Mouse (Mus musculus) MEL (cell line): Measurements from ENCODE around the gene Ncf4. TPM values are rescaled to one million over a fixed set of nuclear protein-coding genes. Genes with fewer than 3 reads are reported as not detected.

Experiments used
- DNase-seq: peaks from one replicate; pipeline ENCODE4 v3.0.0; 2011; ENCODE audit warnings: low read depth, low spot score
- H3K27ac ChIP-seq: 2 replicates; pipeline ENCODE4 v1.5.1; 2012; ENCODE audit warnings: low read depth, mild to moderate bottlenecking, control low read depth, low read length, moderate library complexity; ENCODE audit not compliant: control insufficient read depth
- H3K27me3 ChIP-seq, 2 experiments: fragments of 150-350 bp in 1 of 2; sonication (generic) in 1 of 2; 2 replicates each; pipeline ENCODE4 v1.6.1; 2012; ENCODE audit warnings: low read length in 2 of 2, mild to moderate bottlenecking in 2 of 2, improper control_type of control experiment in 1 of 2, moderate library complexity in 1 of 2; ENCODE audit not compliant: insufficient read depth in 2 of 2, control insufficient read depth in 1 of 2
- H3K36me3 ChIP-seq, 2 experiments: 2 replicates each; pipeline ENCODE4 v1.6.1; 2012 to 2014; ENCODE audit warnings: low read length in 2 of 2, improper control_type of control experiment in 1 of 2, inconsistent platforms in 1 of 2, mild to moderate bottlenecking in 1 of 2; ENCODE audit not compliant: insufficient read depth in 2 of 2, control insufficient read depth in 1 of 2
- H3K4me1 ChIP-seq, 2 experiments: fragments of 150-350 bp in 1 of 2; sonication (generic) in 1 of 2; 2 replicates each; pipeline ENCODE4 v1.6.1; 2012; ENCODE audit warnings: low read length in 2 of 2, improper control_type of control experiment in 1 of 2, mild to moderate bottlenecking in 1 of 2; ENCODE audit not compliant: insufficient read depth in 2 of 2, control insufficient read depth in 1 of 2
- H3K4me3 ChIP-seq, 2 experiments: fragments of 150-350 bp in 1 of 2; sonication (generic) in 1 of 2; 2 replicates each; pipeline ENCODE4 v1.5.1; 2012; ENCODE audit warnings: low read depth in 2 of 2, low read length in 2 of 2, mild to moderate bottlenecking in 2 of 2, moderate library complexity in 2 of 2, control low read depth in 1 of 2, improper control_type of control experiment in 1 of 2; ENCODE audit not compliant: control insufficient read depth in 1 of 2, insufficient read depth in 1 of 2
- H3K79me2 ChIP-seq: 2 replicates; pipeline ENCODE4 v1.6.1; 2012; ENCODE audit warnings: mild to moderate bottlenecking, low read length, moderate library complexity; ENCODE audit not compliant: control insufficient read depth, poor library complexity, insufficient read depth
- H3K9ac ChIP-seq: 2 replicates; pipeline ENCODE4 v1.6.1; 2012; ENCODE audit warnings: low read depth, mild to moderate bottlenecking, control low read depth, low read length, moderate library complexity; ENCODE audit not compliant: control insufficient read depth, poor library complexity, severe bottlenecking
- H3K9me3 ChIP-seq: fragments of 150-350 bp; sonication (generic); replicated peaks from 2 replicates; pipeline ENCODE4 v1.6.1; 2012; ENCODE audit warnings: mild to moderate bottlenecking, low read length, improper control_type of control experiment, moderate library complexity; ENCODE audit not compliant: insufficient read depth
- BHLHE40 ChIP-seq: IDR thresholded peaks from 2 replicates; pipeline ENCODE4 v1.6.1; 2012; ENCODE audit warnings: low read depth, mild to moderate bottlenecking, inconsistent platforms, low read length, improper control_type of control experiment, borderline replicate concordance
- CHD2 ChIP-seq: IDR thresholded peaks from 2 replicates; pipeline ENCODE4 v1.6.1; 2011; ENCODE audit warnings: low read length, improper control_type of control experiment
- CTCF ChIP-seq, 3 experiments: IDR thresholded peaks in 2 of 3; conservative IDR thresholded peaks in 1 of 3; 2 replicates each; pipeline ENCODE4 v1.5.1; 2011 to 2012; ENCODE audit warnings: low read length in 3 of 3, low read depth in 2 of 3, mild to moderate bottlenecking in 2 of 3, improper control_type of control experiment in 1 of 3, inconsistent platforms in 1 of 3, mixed read lengths in 1 of 3, moderate library complexity in 1 of 3; ENCODE audit not compliant: control insufficient read depth in 1 of 3, insufficient read depth in 1 of 3, poor library complexity in 1 of 3, severe bottlenecking in 1 of 3
- EP300 ChIP-seq, 2 experiments: IDR thresholded peaks; 2 replicates each; pipeline ENCODE4 v1.6.1; 2011; ENCODE audit warnings: improper control_type of control experiment in 2 of 2, low read length in 2 of 2, low read depth in 1 of 2, mild to moderate bottlenecking in 1 of 2
- MAFK ChIP-seq: IDR thresholded peaks from 2 replicates; pipeline ENCODE4 v1.6.1; 2011; ENCODE audit warnings: low read depth, mild to moderate bottlenecking, low read length, improper control_type of control experiment, borderline replicate concordance
- MAZ ChIP-seq: IDR thresholded peaks from 2 replicates; pipeline ENCODE4 v1.6.1; 2012; ENCODE audit warnings: low read depth, mild to moderate bottlenecking, inconsistent platforms, low read length, improper control_type of control experiment
- MEF2A ChIP-seq: IDR thresholded peaks from 2 replicates; pipeline ENCODE4 v1.6.1; 2014; ENCODE audit warnings: low read depth, mild to moderate bottlenecking, inconsistent platforms, low read length, improper control_type of control experiment; ENCODE audit not compliant: poor library complexity, insufficient replicate concordance, severe bottlenecking; ENCODE audit errors: extremely low read depth
- MXI1 ChIP-seq: IDR thresholded peaks from 2 replicates; pipeline ENCODE4 v1.6.1; 2011; ENCODE audit warnings: mild to moderate bottlenecking, low read depth, low read length, improper control_type of control experiment
- POLR2AphosphoS2 ChIP-seq: IDR thresholded peaks from 2 replicates; pipeline ENCODE4 v1.6.1; 2011; ENCODE audit warnings: low read length, improper control_type of control experiment
- POLR2AphosphoS5 ChIP-seq: IDR thresholded peaks from 2 replicates; pipeline ENCODE4 v1.6.1; 2012; ENCODE audit warnings: low read depth, borderline replicate concordance, mild to moderate bottlenecking, inconsistent platforms, low read length, moderate library complexity, mixed read lengths
- RAD21 ChIP-seq: IDR thresholded peaks from 2 replicates; pipeline ENCODE4 v1.6.1; 2011; ENCODE audit warnings: mild to moderate bottlenecking, low read depth, low read length, improper control_type of control experiment
- SMC3 ChIP-seq: IDR thresholded peaks from 2 replicates; pipeline ENCODE4 v1.6.1; 2011; ENCODE audit warnings: low read depth, low read length, improper control_type of control experiment
- TAL1 ChIP-seq: IDR thresholded peaks from 2 replicates; pipeline ENCODE4 v1.6.1; 2012; ENCODE audit warnings: mild to moderate bottlenecking, inconsistent platforms, low read length, moderate library complexity, mixed read lengths
- TCF12 ChIP-seq: IDR thresholded peaks from 2 replicates; pipeline ENCODE4 v1.6.1; 2014; ENCODE audit warnings: low read depth, mild to moderate bottlenecking, inconsistent platforms, low read length, improper control_type of control experiment, moderate library complexity
- UBTF ChIP-seq: IDR thresholded peaks from 2 replicates; pipeline ENCODE4 v1.6.1; 2012; ENCODE audit warnings: low read depth, mild to moderate bottlenecking, inconsistent platforms, low read length, improper control_type of control experiment, moderate library complexity, borderline replicate concordance; ENCODE audit not compliant: insufficient read depth
- ZMIZ1 ChIP-seq: IDR thresholded peaks from 2 replicates; pipeline ENCODE4 v1.6.1; 2012; ENCODE audit warnings: low read depth, mild to moderate bottlenecking, inconsistent platforms, low read length, improper control_type of control experiment, moderate library complexity
- polyA plus RNA-seq, 2 experiments: library from polyadenylated mRNA; stranded (reverse) in 1 of 2; unstranded in 1 of 2; fragments of >175 nt in 1 of 2; fragments of >200 nt in 1 of 2; gene quantifications; 2 replicates each; pipeline versions ENCODE4 v1.2.1 to v1.2.4; 2012; ENCODE audit warnings: low replicate concordance in 2 of 2, low read depth in 1 of 2; ENCODE audit not compliant: insufficient read length in 2 of 2, insufficient read depth in 1 of 2, missing spikeins in 1 of 2
- total RNA-seq: library from RNA; depleted of rRNA; stranded (reverse); fragments of 300-350 nt; gene quantifications from 2 replicates; pipeline ENCODE4 v1.2.3, GENCODE M21; 2012

Gene Ncf4
- total and polyA plus RNA-seq, 3 experiments = 1.7 to 16.5 TPM; not detected in 1

GRCm38 (mm10) chr15:78263286-78263685 lies 18.7 kb downstream of the Ncf4 start:
- H3K27me3 ChIP-seq = no peaks in the 10 kb centered on the region
- no peak overlapping the region for H3K9ac ChIP-seq
- H3K27ac ChIP-seq = no peak overlapping the region
- no peak for DNase-seq
- TF ChIP-seq MAFK = no peak
- no peak for TF ChIP-seq MEF2A
- H3K36me3 ChIP-seq = peaks cover 0 to 16% of the 10 kb centered on the region in 2 experiments; a peak in 2 of 4 replicates
- peaks cover 2 to 19% of the 10 kb centered on the region in 2 experiments; a peak in 3 of 4 replicates for H3K4me1 ChIP-seq
- no peak overlapping the region for H3K4me3 ChIP-seq
- H3K79me2 ChIP-seq = no peaks in the 10 kb centered on the region
- H3K9me3 ChIP-seq = no peaks in the 10 kb centered on the region

- peak overlapping the region; percentile 92 for H3K27ac ChIP-seq
- no peak overlapping the region for H3K4me3 ChIP-seq
- no peaks in the 10 kb centered on the region for H3K27me3 ChIP-seq
- peaks cover 13 to 41% of the 10 kb centered on the region in 2 experiments for H3K4me1 ChIP-seq
- DNase-seq = peak; percentile 54
- TF ChIP-seq BHLHE40 = no peak
- TF ChIP-seq CTCF (IDR thresholded peaks at IDR 0.05 in 2 of 3, conservative IDR thresholded peaks at IDR 0.05 in 1 of 3; ENCODE audit: control insufficient read depth in 1 of 3, insufficient read depth in 1 of 3, low read depth in 2 of 3, low read length in 3 of 3, poor library complexity in 1 of 3, severe bottlenecking in 1 of 3) = no peak
- no peak for TF ChIP-seq ZMIZ1
- TF ChIP-seq CHD2 = no peak
- TF ChIP-seq POLR2AphosphoS5 = no peak
- TF ChIP-seq TCF12 = no peak
- no peak for TF ChIP-seq UBTF
- no peak for TF ChIP-seq SMC3
- no peak for TF ChIP-seq TAL1
- TF ChIP-seq MXI1 = no peak
- no peak; a peak in 1 of 4 replicates for TF ChIP-seq EP300 (IDR thresholded peaks at IDR 0.05; ENCODE audit: low read depth in 1 of 2, low read length in 2 of 2)
- no peak for TF ChIP-seq MAZ
- TF ChIP-seq RAD21 = no peak
- no peak for TF ChIP-seq POLR2AphosphoS2
- H3K79me2 ChIP-seq = no peaks in the 10 kb centered on the region
- H3K36me3 ChIP-seq = peaks cover 0 to 29% of the 10 kb centered on the region in 2 experiments; a peak in 2 of 4 replicates
- H3K9me3 ChIP-seq = no peaks in the 10 kb centered on the region
- H3K9ac ChIP-seq = peak overlapping the region; percentile 51
These were observed 22.8 kb downstream of the Ncf4 start for GRCm38 (mm10) chr15:78267441-78267840.
